Mouse (Mus musculus) neural tube, embryonic 11.5 days (tissue): ENCODE results near the gene Ccdc81. TPM values are rescaled to one million over a fixed set of nuclear protein-coding genes. Genes with fewer than 3 reads are reported as not detected.
A peak's percentile ranks its signal among the peaks of the same experiment; 100 is the strongest.

Experiments
- ATAC-seq: fragments of 200-750 bp; cut with Nextera tagmentation; 2 replicates; pipeline ENCODE4 v1.8.0; 2017; ENCODE audit warnings: moderate number of reproducible peaks, mild to moderate bottlenecking, moderate TSS enrichment, moderate library complexity; ENCODE audit not compliant: insufficient read depth, low FRiP score, low TSS enrichment
- DNase-seq: peaks from one replicate; pipeline ENCODE4 v3.0.0-alpha.2; 2015; ENCODE audit warnings: low spot score
- H3K27ac ChIP-seq: fragments of 300-500 bp; sonication (generic); 2 replicates; pipeline ENCODE4 v1.5.1; 2014; ENCODE audit warnings: low read depth, mild to moderate bottlenecking, low read length
- H3K27me3 ChIP-seq: fragments of 300-500 bp; sonication (generic); 2 replicates; pipeline ENCODE4 v1.6.1; 2014; ENCODE audit warnings: mild to moderate bottlenecking, low read length, mixed read lengths; ENCODE audit not compliant: control insufficient read depth, insufficient read depth
- H3K36me3 ChIP-seq: fragments of 300-500 bp; sonication (generic); 2 replicates; pipeline ENCODE4 v1.6.1; 2014; ENCODE audit warnings: mild to moderate bottlenecking, low read length, moderate library complexity, mixed read lengths; ENCODE audit not compliant: control insufficient read depth, insufficient read depth
- H3K4me1 ChIP-seq: fragments of 300-500 bp; sonication (generic); 2 replicates; pipeline ENCODE4 v1.6.1; 2014; ENCODE audit warnings: low read length, mixed read lengths; ENCODE audit not compliant: control insufficient read depth, insufficient read depth
- H3K4me2 ChIP-seq: fragments of 300-500 bp; sonication (generic); 2 replicates; pipeline ENCODE4 v1.6.1; 2014; ENCODE audit warnings: low read depth, mild to moderate bottlenecking, moderate library complexity
- H3K4me3 ChIP-seq: fragments of 300-500 bp; sonication (generic); 2 replicates; pipeline ENCODE4 v1.5.1; 2014; ENCODE audit warnings: low read depth, low read length
- H3K9ac ChIP-seq: fragments of 300-500 bp; sonication (generic); 2 replicates; pipeline ENCODE4 v1.6.1; 2014; ENCODE audit warnings: mild to moderate bottlenecking, low read length
- H3K9me3 ChIP-seq: fragments of 300-500 bp; sonication (generic); 2 replicates; pipeline ENCODE4 v1.6.1; 2016; ENCODE audit warnings: low read length; ENCODE audit not compliant: control insufficient read depth
- WGBS: fragments of 180-500 bp; shearing (Covaris S2); extraction: QIAGEN DNeasy Blood & Tissue Kit; methylation state at CpG from one replicate; pipeline ENCODE4 v1.1.7; 2014; 5-methylcytosine and 5-hydroxymethylcytosine counted together
- polyA plus RNA-seq: library from polyadenylated mRNA; unstranded; fragments of >200 nt; fragmentation: Nextera tagmentation; extraction: Ambion mirVana; gene quantifications from 2 replicates; pipeline ENCODE4 v1.2.1, GENCODE M21; 2014

The Ccdc81 gene
- polyA plus RNA-seq: not detected in 2 replicates

- DNase-seq: peak; percentile 18
- Histone ChIP-seq H3K4me1 (no peaks in the 10 kb centered on the region), H3K4me3 (no peak within 1 kb of the TSS), H3K9me3 (no peaks in the 10 kb centered on the region), H3K4me2 (no peak within 1 kb of the TSS), H3K36me3 (no peaks in the 10 kb centered on the region), H3K27ac (no peak within 1 kb of the TSS), H3K9ac (no peak within 1 kb of the TSS), H3K27me3 (no peaks in the 10 kb centered on the region)
- 41% methylated on average over 22 of the region's 22 CpGs for WGBS
- ATAC-seq: no peak
Observed at GRCm38 (mm10) chr7:89903442-89904343, at the start of gene Ccdc81. Gene Ccdc81 (minus strand): TSS chr7:89903629.

DNA sequence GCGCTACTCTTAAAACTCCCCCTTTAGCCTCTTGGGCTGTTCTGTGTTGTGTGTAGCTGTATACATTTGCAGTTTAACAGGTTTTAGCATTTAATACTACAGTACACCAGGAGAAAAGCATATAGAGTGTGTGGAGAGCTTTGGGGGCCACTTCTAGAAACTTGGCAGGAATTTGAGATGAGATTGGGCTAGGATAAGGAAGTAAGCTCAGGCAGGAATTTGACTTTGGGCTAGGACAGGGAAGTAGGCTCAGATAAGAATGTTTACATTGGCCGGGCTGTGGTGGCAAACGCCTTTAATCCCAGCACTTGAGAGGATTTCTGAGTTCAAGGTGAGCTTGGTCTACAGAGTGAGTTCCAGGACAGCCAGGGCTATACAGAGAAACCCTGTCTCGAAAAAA, 46.0 kb upstream of the Ccdc81 start:
- no peaks in the 10 kb centered on the region for H3K36me3 ChIP-seq

DNA sequence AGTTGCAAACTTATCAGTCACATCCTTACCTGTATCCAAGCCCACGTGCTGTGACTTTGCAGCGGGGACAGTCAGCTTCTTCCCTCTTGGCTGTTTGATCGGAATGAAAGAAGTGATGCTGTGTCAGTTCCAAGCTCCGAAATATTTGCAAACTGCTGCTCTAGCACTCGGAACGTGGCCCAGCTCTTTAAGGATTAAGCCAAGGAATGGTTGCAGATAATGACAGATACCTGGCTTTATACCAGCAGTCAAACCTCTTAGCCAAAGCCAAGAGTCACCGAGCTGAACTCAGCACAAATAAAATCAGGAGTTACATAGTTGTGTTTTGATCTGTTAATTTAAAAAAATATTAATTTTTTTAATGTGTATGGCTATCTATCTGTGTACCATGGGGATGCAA, 44.6 kb upstream of the Ccdc81 start:
- Histone ChIP-seq H3K27me3 (no peaks in the 10 kb centered on the region), H3K9ac (no peak overlapping the region), H3K27ac (no peak overlapping the region), H3K4me1 (no peaks in the 10 kb centered on the region), H3K4me2 (no peak overlapping the region), H3K9me3 (no peaks in the 10 kb centered on the region), H3K4me3 (no peak overlapping the region), H3K36me3 (no peaks in the 10 kb centered on the region)
- WGBS: 95% methylated on average over 7 of the region's 7 CpGs
- DNase-seq: no peak
- ATAC-seq: no peak

More for the DNA sequence above, 46.0 kb upstream of the Ccdc81 start:
- no peak overlapping the region for H3K27ac ChIP-seq
- H3K9ac ChIP-seq: no peak overlapping the region
- 82% methylated on average over 4 of the region's 4 CpGs for WGBS
- no peaks in the 10 kb centered on the region for H3K27me3 ChIP-seq
- no peak overlapping the region for H3K4me3 ChIP-seq
- H3K4me1 ChIP-seq: no peaks in the 10 kb centered on the region
- ATAC-seq (no peak), DNase-seq (no peak)
- H3K4me2 ChIP-seq: no peak overlapping the region
- no peaks in the 10 kb centered on the region for H3K9me3 ChIP-seq

GRCm38 (mm10) chr7:89940571-89941463, 37.4 kb upstream of the Ccdc81 start, which contains the start of gene Hikeshi:
Gene Hikeshi (minus strand): TSS chr7:89941204.
- Histone ChIP-seq H3K4me1 (peaks cover 5% of the 10 kb centered on the region), H3K36me3 (no peaks in the 10 kb centered on the region), H3K9ac (peak within 1 kb of the TSS; percentile 63), H3K4me3 (peak within 1 kb of the TSS; percentile 71), H3K27me3 (no peaks in the 10 kb centered on the region), H3K9me3 (no peaks in the 10 kb centered on the region), H3K27ac (0 out of 2 replicates have a peak within 1 kb of the TSS, but pooled peaks have one; percentile 14), H3K4me2 (peak within 1 kb of the TSS; percentile 60)
- peak; percentile 92 for DNase-seq
- ATAC-seq: peak; percentile 99
- WGBS: under 1% methylated on average over 45 of the region's 45 CpGs

GRCm38 (mm10) chr7:89939497-89940353, 36.3 kb upstream of the Ccdc81 start:
- no peaks in the 10 kb centered on the region for H3K36me3 ChIP-seq
- H3K27ac ChIP-seq: no peak overlapping the region
- no peaks in the 10 kb centered on the region for H3K27me3 ChIP-seq
- no peak for ATAC-seq
- H3K4me3 ChIP-seq: peak overlapping the region; percentile 71
- H3K4me1 ChIP-seq: peaks cover 5% of the 10 kb centered on the region
- H3K9me3 ChIP-seq: no peaks in the 10 kb centered on the region
- H3K4me2 ChIP-seq: peak overlapping the region; percentile 60
- H3K9ac ChIP-seq: no peak overlapping the region
- no peak for DNase-seq
- 56% methylated on average over 15 of the region's 15 CpGs for WGBS

DNA sequence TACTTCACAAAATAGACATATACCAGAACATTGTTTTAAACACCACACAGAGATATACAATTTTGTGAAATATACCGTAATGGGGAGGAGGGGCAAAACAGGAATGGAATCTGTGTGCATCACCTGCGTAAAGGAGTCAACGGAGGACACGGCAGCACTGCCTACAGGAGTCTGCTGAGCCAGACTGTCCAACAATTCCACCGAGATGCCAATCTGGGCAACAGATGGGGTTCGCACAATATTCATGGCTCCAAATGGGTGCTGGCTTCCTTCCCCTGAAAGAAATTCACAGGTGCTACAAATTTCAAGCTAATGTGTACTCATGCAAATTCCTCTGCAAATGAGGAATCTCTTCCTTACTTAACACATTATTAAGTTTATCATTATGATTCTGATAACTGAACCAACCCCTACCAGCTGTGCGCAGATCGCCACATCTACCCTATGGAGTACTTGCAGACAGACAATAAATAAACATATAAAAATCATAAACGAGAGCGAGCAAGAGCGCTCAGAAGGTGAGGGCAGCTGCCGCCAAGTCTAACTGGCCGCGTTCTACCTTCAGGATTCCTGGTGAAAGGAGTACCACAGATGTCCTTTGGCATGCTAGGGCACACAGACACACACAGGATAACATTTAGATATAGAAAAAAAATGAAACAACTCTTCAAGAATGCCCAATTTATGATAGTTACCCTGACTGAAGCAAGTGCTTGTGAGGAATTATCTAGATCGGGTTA, 20.2 kb upstream of the Ccdc81 start:
- no peaks in the 10 kb centered on the region for H3K27me3 ChIP-seq
- H3K36me3 ChIP-seq: no peaks in the 10 kb centered on the region
- H3K4me3 ChIP-seq: no peak overlapping the region
- WGBS: 96% methylated on average over 15 of the region's 15 CpGs
- H3K4me1 ChIP-seq: no peaks in the 10 kb centered on the region
- no peak for DNase-seq
- H3K9ac ChIP-seq: no peak overlapping the region
- no peak for ATAC-seq
- no peak overlapping the region for H3K4me2 ChIP-seq
- no peaks in the 10 kb centered on the region for H3K9me3 ChIP-seq
- no peak overlapping the region for H3K27ac ChIP-seq

- ATAC-seq: no peak
- no peak for DNase-seq
- Histone ChIP-seq H3K4me1 (no peaks in the 10 kb centered on the region), H3K27me3 (no peaks in the 10 kb centered on the region), H3K9me3 (no peaks in the 10 kb centered on the region), H3K27ac (no peak overlapping the region), H3K9ac (no peak overlapping the region), H3K36me3 (no peaks in the 10 kb centered on the region), H3K4me3 (no peak overlapping the region), H3K4me2 (no peak overlapping the region)
- 88% methylated on average over 4 of the region's 4 CpGs for WGBS
Observed at GRCm38 (mm10) chr7:89917776-89918175, 14.3 kb upstream of the Ccdc81 start.
